Mouse (Mus musculus): ENCODE measurements at regions not wholly inside any gene's neighbourhood (a gene's known extent, or its start where the extent isn't known, plus 50 kb on each side); places are given as distances from the start of the nearest gene placed in this dataset.

DNA sequence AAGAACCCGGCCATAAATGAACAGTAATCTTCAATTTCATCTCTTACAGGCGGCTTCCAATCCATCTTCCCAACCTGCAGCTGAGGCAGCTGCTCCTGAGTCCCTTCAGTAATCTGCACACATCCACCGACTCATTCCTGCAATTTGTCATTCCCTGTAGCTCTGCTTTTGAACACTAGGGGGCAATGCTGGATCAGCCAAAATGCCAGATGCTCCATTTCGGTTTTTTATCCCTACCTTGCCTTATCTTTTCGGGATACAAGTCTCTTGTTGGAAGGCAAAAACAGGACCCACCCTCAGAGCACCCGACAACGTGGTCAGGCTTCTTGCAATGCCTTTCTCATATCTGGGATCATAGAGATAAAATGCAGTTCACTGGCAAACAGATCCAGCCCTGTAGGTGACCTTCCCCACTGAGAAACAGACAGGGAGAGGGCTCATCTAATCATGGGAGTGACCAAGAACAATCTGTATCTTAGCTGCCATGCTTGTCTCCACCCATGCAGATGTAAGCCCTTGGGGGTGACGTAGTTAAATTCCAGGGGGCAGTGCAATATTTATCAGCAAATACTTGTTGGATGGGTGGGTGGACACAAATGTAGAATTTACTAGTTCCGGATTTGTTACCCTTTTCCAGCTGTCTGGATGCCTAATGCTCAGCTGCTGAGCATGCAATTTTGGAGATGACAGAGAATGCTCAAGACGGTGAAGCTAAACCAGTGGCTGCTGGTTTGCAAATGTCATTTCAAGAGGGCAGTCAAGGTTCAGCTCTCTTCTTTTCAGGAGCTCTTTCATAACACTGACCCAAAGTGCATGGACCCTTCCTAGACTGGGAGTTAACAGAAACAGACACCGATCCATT, 189.1 kb downstream of the Dad1 start:
- H3K9me3 ChIP-seq (replicated peaks; ENCODE audit: control insufficient read depth, low read length): no peaks in the 10 kb centered on the region
- no peak overlapping the region for H3K4me3 ChIP-seq (ENCODE audit: low read depth, low read length)
- no peak overlapping the region for H3K27ac ChIP-seq (ENCODE audit: low read length)
- 19% methylated on average over 11 of the region's 11 CpGs for WGBS (ENCODE audit: insufficient replicate concordance)
- peaks cover 18% of the 10 kb centered on the region for H3K4me1 ChIP-seq (ENCODE audit: control insufficient read depth, low read depth, low read length)
- ATAC-seq (ENCODE audit: low read depth): peak; percentile 78
- no peak overlapping the region for H3K4me2 ChIP-seq (ENCODE audit: low read depth, low read length)
- no peaks in the 10 kb centered on the region for H3K27me3 ChIP-seq (ENCODE audit: control insufficient read depth, insufficient read depth, low read depth, low read length)
- H3K9ac ChIP-seq (ENCODE audit: low read depth, low read length): no peak overlapping the region
- no peaks in the 10 kb centered on the region for H3K36me3 ChIP-seq (ENCODE audit: control insufficient read depth, insufficient read depth)

DNA sequence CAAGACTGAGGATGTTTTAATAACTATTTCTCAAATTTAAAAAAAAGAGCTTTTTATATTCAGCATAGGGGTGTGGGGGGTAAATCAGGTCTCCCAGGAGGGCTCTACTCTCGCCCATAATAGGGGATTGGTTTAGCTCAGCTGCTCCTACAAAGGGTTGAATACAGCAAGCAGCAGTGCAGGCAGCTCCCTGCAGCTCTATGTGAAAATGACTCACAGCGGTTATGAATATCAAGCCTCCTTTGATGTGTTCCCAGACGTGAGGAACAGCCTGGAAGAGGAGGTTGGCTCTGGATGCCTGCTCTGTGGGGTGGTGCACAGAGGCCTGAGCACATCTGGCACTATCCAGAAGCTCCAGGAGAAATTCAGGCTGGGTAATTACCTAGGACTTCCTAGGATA, 192.3 kb downstream of the Dad1 start:
- 42% methylated on average over 3 of the region's 3 CpGs for WGBS (ENCODE audit: insufficient replicate concordance)
- H3K4me2 ChIP-seq (ENCODE audit: low read depth, low read length): no peak overlapping the region

DNA sequence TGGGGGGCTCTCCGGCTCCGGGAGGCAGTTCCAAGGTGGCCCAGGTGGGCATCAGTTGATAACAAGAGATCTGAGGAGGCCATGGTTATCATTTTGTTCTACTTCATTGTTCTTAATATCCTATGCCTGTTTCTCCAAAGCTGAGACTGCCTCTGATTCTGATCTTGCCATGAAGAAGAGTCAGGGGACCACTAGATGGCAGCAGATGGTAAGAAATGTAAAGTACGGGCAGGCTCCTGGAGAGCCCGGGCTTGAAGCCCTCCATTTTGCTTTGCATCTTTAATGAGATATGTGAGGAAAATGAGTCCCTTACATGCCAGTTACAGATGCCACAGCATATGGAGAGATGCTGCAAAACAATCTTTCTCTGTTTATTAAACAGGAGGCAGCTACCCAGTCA, 194.1 kb downstream of the Dad1 start:
- Histone ChIP-seq H3K27ac (ENCODE audit: low read length) (no peak overlapping the region), H3K4me3 (ENCODE audit: low read depth, low read length) (no peak overlapping the region), H3K27me3 (ENCODE audit: control insufficient read depth, insufficient read depth, low read depth, low read length) (no peaks in the 10 kb centered on the region), H3K9me3 (replicated peaks; ENCODE audit: control insufficient read depth, low read length) (no peaks in the 10 kb centered on the region), H3K36me3 (ENCODE audit: control insufficient read depth, insufficient read depth) (no peaks in the 10 kb centered on the region), H3K4me1 (ENCODE audit: control insufficient read depth, low read depth, low read length) (peaks cover 2% of the 10 kb centered on the region), H3K4me2 (ENCODE audit: low read depth, low read length) (no peak overlapping the region), H3K9ac (ENCODE audit: low read depth, low read length) (no peak overlapping the region)
- whole genome bisulfite sequencing (ENCODE audit: insufficient replicate concordance): 21% methylated on average over 4 of the region's 4 CpGs
- no peak for ATAC-seq (ENCODE audit: low read depth)

More for the DNA sequence above, 192.3 kb downstream of the Dad1 start:
- Histone ChIP-seq H3K27me3 (ENCODE audit: control insufficient read depth, insufficient read depth, low read depth, low read length) (no peaks in the 10 kb centered on the region), H3K9me3 (replicated peaks; ENCODE audit: control insufficient read depth, low read length) (no peaks in the 10 kb centered on the region), H3K27ac (ENCODE audit: low read length) (no peak overlapping the region), H3K4me3 (ENCODE audit: low read depth, low read length) (no peak overlapping the region), H3K9ac (ENCODE audit: low read depth, low read length) (no peak overlapping the region), H3K36me3 (ENCODE audit: control insufficient read depth, insufficient read depth) (no peaks in the 10 kb centered on the region), H3K4me1 (ENCODE audit: control insufficient read depth, low read depth, low read length) (peaks cover 5% of the 10 kb centered on the region)
- ATAC-seq (ENCODE audit: low read depth): no peak

DNA sequence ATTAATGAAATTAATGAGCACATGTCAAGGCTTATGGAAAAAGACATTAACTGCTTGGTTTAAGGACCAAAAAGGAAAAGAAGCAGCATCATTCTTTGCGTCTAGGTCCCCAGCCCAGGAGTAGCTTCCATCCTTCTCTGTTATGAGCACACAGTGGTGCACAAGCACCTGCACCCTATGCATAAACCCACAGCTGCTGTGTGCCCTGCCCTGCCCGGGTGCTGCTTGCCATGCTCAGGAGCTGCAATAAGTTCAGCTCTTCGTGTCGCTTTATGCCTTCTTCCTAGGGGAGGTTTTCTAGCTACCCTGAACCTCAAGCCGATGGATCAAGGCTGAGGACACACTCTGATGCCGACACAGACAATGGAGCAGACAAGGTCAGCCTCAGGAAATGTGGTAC, 194.8 kb downstream of the Dad1 start:
- Histone ChIP-seq H3K27ac (ENCODE audit: low read length) (no peak overlapping the region), H3K9me3 (replicated peaks; ENCODE audit: control insufficient read depth, low read length) (no peaks in the 10 kb centered on the region), H3K4me1 (ENCODE audit: control insufficient read depth, low read depth, low read length) (no peaks in the 10 kb centered on the region), H3K4me2 (ENCODE audit: low read depth, low read length) (no peak overlapping the region), H3K4me3 (ENCODE audit: low read depth, low read length) (no peak overlapping the region), H3K9ac (ENCODE audit: low read depth, low read length) (no peak overlapping the region), H3K27me3 (ENCODE audit: control insufficient read depth, insufficient read depth, low read depth, low read length) (no peaks in the 10 kb centered on the region), H3K36me3 (ENCODE audit: control insufficient read depth, insufficient read depth) (no peaks in the 10 kb centered on the region)
- no peak for ATAC-seq (ENCODE audit: low read depth)
- WGBS (ENCODE audit: insufficient replicate concordance): 60% methylated on average over 6 of the region's 6 CpGs

DNA sequence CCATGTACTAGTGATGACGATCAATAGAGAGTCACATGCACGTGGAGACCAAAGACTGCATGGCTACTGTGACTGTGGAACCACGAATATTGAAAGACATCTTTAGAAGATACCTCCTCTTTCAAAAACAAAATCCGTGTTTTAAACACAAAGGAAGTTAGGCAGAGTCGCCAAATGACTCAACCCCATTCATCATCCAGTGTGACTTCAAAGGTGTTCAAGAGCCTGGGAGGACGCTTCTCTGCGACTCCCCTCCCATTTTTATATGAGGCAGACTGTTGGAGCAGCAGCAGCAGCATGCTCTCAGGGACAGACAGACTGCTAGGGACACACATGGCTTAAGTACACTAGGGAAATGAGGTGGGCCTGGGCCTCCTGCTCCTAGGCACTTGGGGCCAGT, 197.2 kb downstream of the Dad1 start:
- ATAC-seq (ENCODE audit: low read depth): no peak
- Histone ChIP-seq H3K4me1 (ENCODE audit: control insufficient read depth, low read depth, low read length) (no peaks in the 10 kb centered on the region), H3K9ac (ENCODE audit: low read depth, low read length) (no peak overlapping the region), H3K27ac (ENCODE audit: low read length) (no peak overlapping the region), H3K27me3 (ENCODE audit: control insufficient read depth, insufficient read depth, low read depth, low read length) (no peaks in the 10 kb centered on the region), H3K4me3 (ENCODE audit: low read depth, low read length) (no peak overlapping the region), H3K4me2 (ENCODE audit: low read depth, low read length) (no peak overlapping the region), H3K9me3 (replicated peaks; ENCODE audit: control insufficient read depth, low read length) (no peaks in the 10 kb centered on the region), H3K36me3 (ENCODE audit: control insufficient read depth, insufficient read depth) (no peaks in the 10 kb centered on the region)
- WGBS (ENCODE audit: insufficient replicate concordance): 51% methylated on average over 7 of the region's 7 CpGs

DNA sequence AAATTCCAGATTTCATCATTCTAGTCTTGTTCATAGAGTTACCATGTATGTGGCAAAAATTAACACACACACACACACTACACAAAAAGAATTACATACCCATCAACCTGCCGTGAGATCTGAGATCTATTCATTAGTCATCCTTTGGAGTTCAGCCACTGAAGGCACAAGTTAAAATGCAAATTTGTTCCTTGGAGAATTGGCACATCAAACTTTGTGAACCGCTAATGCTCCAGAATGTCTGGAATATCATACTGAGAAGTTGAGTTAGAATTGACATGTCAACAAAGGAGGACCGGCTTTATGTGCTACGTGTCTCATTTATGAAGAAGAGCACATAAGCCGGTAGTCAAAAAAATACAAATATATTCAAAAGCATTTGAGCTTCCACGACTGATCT, 198.5 kb downstream of the Dad1 start:
- Histone ChIP-seq H3K4me2 (ENCODE audit: low read depth, low read length) (no peak overlapping the region), H3K4me1 (ENCODE audit: control insufficient read depth, low read depth, low read length) (no peaks in the 10 kb centered on the region), H3K27me3 (ENCODE audit: control insufficient read depth, insufficient read depth, low read depth, low read length) (no peaks in the 10 kb centered on the region), H3K4me3 (ENCODE audit: low read depth, low read length) (no peak overlapping the region), H3K27ac (ENCODE audit: low read length) (no peak overlapping the region), H3K9me3 (replicated peaks; ENCODE audit: control insufficient read depth, low read length) (no peaks in the 10 kb centered on the region), H3K36me3 (ENCODE audit: control insufficient read depth, insufficient read depth) (no peaks in the 10 kb centered on the region), H3K9ac (ENCODE audit: low read depth, low read length) (no peak overlapping the region)
- no peak for ATAC-seq (ENCODE audit: low read depth)
- 67% methylated on average over 6 of the region's 6 CpGs for WGBS (ENCODE audit: insufficient replicate concordance)

DNA sequence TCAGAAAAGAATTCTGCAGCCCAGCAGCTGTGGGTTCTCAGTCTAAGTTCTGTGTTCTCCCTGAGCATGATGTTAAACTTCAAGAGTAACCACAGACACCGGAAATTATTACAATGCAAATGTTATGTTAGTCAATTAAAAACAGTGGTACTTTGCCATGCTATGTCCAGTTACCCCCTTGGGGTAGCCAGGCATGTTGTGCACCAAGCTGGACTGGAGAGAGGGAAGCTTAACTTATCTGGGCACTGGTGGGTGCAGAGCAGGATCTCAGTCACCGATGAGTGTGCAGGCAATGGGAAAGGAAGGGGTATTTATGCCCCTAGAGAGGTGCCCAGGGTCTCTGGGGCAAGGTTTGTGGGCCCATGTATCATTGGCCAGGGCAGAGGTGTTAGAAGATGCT, 211.6 kb downstream of the Dad1 start:
- H3K4me1 ChIP-seq (ENCODE audit: control insufficient read depth, low read depth, low read length): no peaks in the 10 kb centered on the region
- H3K36me3 ChIP-seq (ENCODE audit: control insufficient read depth, insufficient read depth): no peaks in the 10 kb centered on the region
- no peaks in the 10 kb centered on the region for H3K27me3 ChIP-seq (ENCODE audit: control insufficient read depth, insufficient read depth, low read depth, low read length)
- no peak overlapping the region for H3K9ac ChIP-seq (ENCODE audit: low read depth, low read length)
- 69% methylated on average over 2 of the region's 2 CpGs for WGBS (ENCODE audit: insufficient replicate concordance)
- H3K4me2 ChIP-seq (ENCODE audit: low read depth, low read length): no peak overlapping the region
- no peak for ATAC-seq (ENCODE audit: low read depth)
- no peak overlapping the region for H3K27ac ChIP-seq (ENCODE audit: low read length)
- no peaks in the 10 kb centered on the region for H3K9me3 ChIP-seq (replicated peaks; ENCODE audit: control insufficient read depth, low read length)
- H3K4me3 ChIP-seq (ENCODE audit: low read depth, low read length): no peak overlapping the region

DNA sequence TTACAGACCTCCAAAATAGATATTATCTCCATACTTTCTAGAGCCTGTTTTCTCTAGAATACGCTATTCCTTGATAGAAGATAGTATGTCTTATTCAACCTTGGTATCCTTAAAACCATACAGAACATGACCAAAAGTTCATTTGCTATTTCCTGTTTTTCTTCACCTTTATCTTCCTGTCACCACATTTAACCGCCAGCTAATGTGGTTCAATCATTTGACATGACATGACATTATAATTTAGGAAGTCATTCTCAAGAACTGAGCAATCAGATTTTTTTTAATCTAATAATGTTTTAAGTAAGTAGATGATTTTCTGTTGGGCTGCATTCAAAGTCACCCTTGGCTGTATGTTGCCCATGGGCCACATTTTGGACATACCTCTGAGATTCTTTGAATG, 213.3 kb downstream of the Dad1 start:
- no peak for ATAC-seq (ENCODE audit: low read depth)
- no peak overlapping the region for H3K4me3 ChIP-seq (ENCODE audit: low read depth, low read length)
- H3K9ac ChIP-seq (ENCODE audit: low read depth, low read length): no peak overlapping the region
- no peak overlapping the region for H3K4me2 ChIP-seq (ENCODE audit: low read depth, low read length)
- H3K36me3 ChIP-seq (ENCODE audit: control insufficient read depth, insufficient read depth): no peaks in the 10 kb centered on the region
- H3K9me3 ChIP-seq (replicated peaks; ENCODE audit: control insufficient read depth, low read length): no peaks in the 10 kb centered on the region
- no peak overlapping the region for H3K27ac ChIP-seq (ENCODE audit: low read length)
- no peaks in the 10 kb centered on the region for H3K27me3 ChIP-seq (ENCODE audit: control insufficient read depth, insufficient read depth, low read depth, low read length)
- 33% methylated on average over 2 of the region's 2 CpGs for WGBS (ENCODE audit: insufficient replicate concordance)
- no peaks in the 10 kb centered on the region for H3K4me1 ChIP-seq (ENCODE audit: control insufficient read depth, low read depth, low read length)

DNA sequence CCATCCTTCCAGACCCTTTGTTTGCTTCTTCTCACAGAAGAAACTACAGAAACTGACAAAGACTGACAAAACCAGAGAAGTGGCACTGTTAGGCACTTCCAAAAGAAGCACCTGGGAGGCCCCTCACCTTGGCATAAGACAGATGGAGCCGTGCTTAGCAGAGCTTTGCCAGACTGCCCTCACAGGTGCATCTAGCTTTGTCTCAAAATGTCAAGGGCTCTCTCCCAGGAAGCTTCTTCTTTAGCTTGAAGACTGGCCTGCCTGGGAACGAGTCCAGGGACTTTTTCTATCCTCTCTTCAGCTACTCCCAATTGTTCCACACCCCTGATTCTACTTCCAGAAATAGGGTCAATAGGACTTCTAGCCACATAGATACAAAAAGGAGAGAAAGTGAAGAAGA, 219.4 kb downstream of the Dad1 start:
- Histone ChIP-seq H3K27me3 (ENCODE audit: control insufficient read depth, insufficient read depth, low read depth, low read length) (no peaks in the 10 kb centered on the region), H3K36me3 (ENCODE audit: control insufficient read depth, insufficient read depth) (no peaks in the 10 kb centered on the region), H3K4me2 (ENCODE audit: low read depth, low read length) (no peak overlapping the region), H3K4me1 (ENCODE audit: control insufficient read depth, low read depth, low read length) (no peaks in the 10 kb centered on the region), H3K9me3 (replicated peaks; ENCODE audit: control insufficient read depth, low read length) (no peaks in the 10 kb centered on the region), H3K9ac (ENCODE audit: low read depth, low read length) (no peak overlapping the region), H3K4me3 (ENCODE audit: low read depth, low read length) (no peak overlapping the region), H3K27ac (ENCODE audit: low read length) (no peak overlapping the region)
- ATAC-seq (ENCODE audit: low read depth): no peak
- 49% methylated on average over 2 of the region's 2 CpGs for WGBS (ENCODE audit: insufficient replicate concordance)
